Mouse (Mus musculus) midbrain, embryonic 13.5 days (tissue): ENCODE results near the gene Syngap1. TPM values are rescaled to one million over a fixed set of nuclear protein-coding genes. Genes with fewer than 3 reads are reported as not detected.

Source experiments
- ATAC-seq: fragments of 200-750 bp; cut with Nextera tagmentation; 2 replicates; pipeline ENCODE4 v1.8.0; 2017; ENCODE audit warnings: mild to moderate bottlenecking, moderate TSS enrichment, moderate library complexity
- H3K27ac ChIP-seq: fragments of 300-500 bp; sonication (generic); 2 replicates; pipeline ENCODE4 v1.5.1; 2015; ENCODE audit warnings: inconsistent platforms, mild to moderate bottlenecking, moderate library complexity
- H3K27me3 ChIP-seq: fragments of 300-500 bp; sonication (generic); 2 replicates; pipeline ENCODE4 v1.6.1; 2015; ENCODE audit warnings: mild to moderate bottlenecking, inconsistent platforms
- H3K36me3 ChIP-seq: fragments of 300-500 bp; sonication (generic); 2 replicates; pipeline ENCODE4 v1.6.1; 2015; ENCODE audit warnings: mild to moderate bottlenecking, inconsistent platforms
- H3K4me1 ChIP-seq: fragments of 300-500 bp; sonication (generic); replicated peaks from 2 replicates; pipeline ENCODE4 v1.6.1; 2015; ENCODE audit warnings: inconsistent platforms
- H3K4me2 ChIP-seq: fragments of 300-500 bp; sonication (generic); replicated peaks from 2 replicates; pipeline ENCODE4 v1.6.1; 2015; ENCODE audit warnings: moderate library complexity, mild to moderate bottlenecking, inconsistent platforms
- H3K4me3 ChIP-seq: fragments of 300-500 bp; sonication (generic); replicated peaks from 2 replicates; pipeline ENCODE4 v1.5.1; 2015; ENCODE audit warnings: mild to moderate bottlenecking, inconsistent platforms
- H3K9ac ChIP-seq: fragments of 300-500 bp; sonication (generic); replicated peaks from 2 replicates; pipeline ENCODE4 v1.6.1; 2015; ENCODE audit warnings: mild to moderate bottlenecking, inconsistent platforms
- H3K9me3 ChIP-seq: fragments of 300-500 bp; sonication (generic); 2 replicates; pipeline ENCODE4 v1.6.1; 2016; ENCODE audit warnings: mild to moderate bottlenecking, inconsistent platforms
- WGBS: fragments of 180-500 bp; shearing (Covaris S2); methylation state at CpG from one replicate; pipeline ENCODE4 v1.1.7; 2015; 5-methylcytosine and 5-hydroxymethylcytosine counted together
- polyA plus RNA-seq: library from polyadenylated mRNA; unstranded; fragments of >200 nt; fragmentation: Nextera tagmentation; extraction: Ambion mirVana; gene quantifications from 2 replicates; pipeline ENCODE4 v1.2.1, GENCODE M21; 2015

Gene Syngap1
- polyA plus RNA-seq, 1 experiment from 2014 or later = 6.2 TPM

GRCm38 (mm10) chr17:26937883-26938695 lies 3.0 kb upstream of the Syngap1 start:
- H3K9me3 ChIP-seq = no peaks in the 10 kb centered on the region
- peaks cover 61% of the 10 kb centered on the region for H3K4me1 ChIP-seq
- no peak for ATAC-seq
- peaks cover 33% of the 10 kb centered on the region for H3K36me3 ChIP-seq
- peak overlapping the region; percentile 65 for H3K27ac ChIP-seq
- H3K4me2 ChIP-seq = peak overlapping the region; percentile 95
- H3K9ac ChIP-seq = peak overlapping the region; percentile 79
- no peaks in the 10 kb centered on the region for H3K27me3 ChIP-seq
- WGBS = 58% methylated on average over 16 of the region's 16 CpGs
- peak overlapping the region; percentile 56 for H3K4me3 ChIP-seq

DNA sequence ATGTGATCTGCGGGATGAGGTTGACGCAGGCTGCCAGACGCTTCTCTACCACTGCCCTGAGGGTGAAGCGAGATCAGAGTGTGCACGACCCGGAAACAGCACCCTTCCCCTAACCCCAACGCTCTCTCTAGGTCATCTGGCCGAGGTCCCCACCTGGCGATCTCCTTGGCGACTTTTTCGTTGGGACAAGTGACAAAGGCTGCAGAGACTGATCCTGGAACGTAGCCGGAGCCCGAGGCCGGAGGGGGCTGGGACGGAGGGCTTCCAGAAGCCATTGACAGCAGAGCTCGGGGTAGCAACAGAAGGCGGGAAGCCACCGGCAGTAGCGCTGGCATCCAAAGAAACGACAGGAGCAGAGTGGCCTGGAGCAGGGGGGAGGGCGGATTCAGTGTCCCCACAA lies 2.3 kb upstream of the Syngap1 start:
- H3K9ac ChIP-seq = peak overlapping the region; percentile 79
- peak overlapping the region; percentile 56 for H3K4me3 ChIP-seq
- no peaks in the 10 kb centered on the region for H3K27me3 ChIP-seq
- H3K36me3 ChIP-seq = peaks cover 33% of the 10 kb centered on the region
- H3K9me3 ChIP-seq = no peaks in the 10 kb centered on the region
- peaks cover 61% of the 10 kb centered on the region for H3K4me1 ChIP-seq
- ATAC-seq = peak; percentile 7
- under 1% methylated on average over 22 of the region's 22 CpGs for WGBS
- H3K27ac ChIP-seq = peak overlapping the region; percentile 65
- peak overlapping the region; percentile 95 for H3K4me2 ChIP-seq

- Histone ChIP-seq H3K9me3 (no peaks in the 10 kb centered on the region), H3K4me1 (peaks cover 61% of the 10 kb centered on the region), H3K27me3 (no peaks in the 10 kb centered on the region), H3K4me2 (peak within 1 kb of the TSS; percentile 95), H3K9ac (peak within 1 kb of the TSS; percentile 79), H3K27ac (peak within 1 kb of the TSS; percentile 94), H3K4me3 (peak within 1 kb of the TSS; percentile 56), H3K36me3 (peaks cover 31% of the 10 kb centered on the region)
- ATAC-seq = peak; percentile 90
- WGBS = under 1% methylated on average over 67 of the region's 70 CpGs
These were observed 1.7 kb upstream of the Syngap1 start, which contains the start of gene Cuta for GRCm38 (mm10) chr17:26939178-26939972. Gene Cuta (minus strand): TSS chr17:26939569.

DNA sequence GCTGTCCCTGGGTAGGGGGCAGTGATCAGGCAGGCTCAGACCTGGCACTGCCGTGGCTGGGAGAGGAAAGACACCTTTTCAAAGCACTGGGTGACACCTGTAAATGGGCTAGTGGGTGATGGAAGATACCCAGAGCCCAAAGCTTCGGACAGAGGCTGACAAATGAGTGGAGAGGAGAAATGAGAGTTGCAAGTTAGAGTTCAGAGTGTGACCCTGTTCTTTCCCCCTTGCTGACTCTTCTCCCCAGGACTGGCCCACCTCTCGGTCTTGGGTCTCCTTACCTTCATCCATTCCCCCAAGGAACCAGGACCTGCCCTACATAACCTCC lies 1.1 kb upstream of the Syngap1 start:
- peaks cover 64% of the 10 kb centered on the region for H3K4me1 ChIP-seq
- peak overlapping the region; percentile 95 for H3K4me2 ChIP-seq
- H3K27me3 ChIP-seq = no peaks in the 10 kb centered on the region
- peaks cover 30% of the 10 kb centered on the region for H3K36me3 ChIP-seq
- H3K9ac ChIP-seq = peak overlapping the region; percentile 72
- H3K27ac ChIP-seq = peak overlapping the region; percentile 94
- no peaks in the 10 kb centered on the region for H3K9me3 ChIP-seq
- WGBS = 0% methylated on average over 3 of the region's 3 CpGs
- ATAC-seq = no peak; the same call in 1 of the 2 replicates
- H3K4me3 ChIP-seq = peak overlapping the region; percentile 56

- Histone ChIP-seq H3K4me2 (peak overlapping the region; percentile 70), H3K27ac (peak overlapping the region; percentile 94), H3K4me1 (peaks cover 84% of the 10 kb centered on the region), H3K9me3 (no peaks in the 10 kb centered on the region), H3K4me3 (peak overlapping the region; percentile 51), H3K27me3 (no peaks in the 10 kb centered on the region), H3K36me3 (peaks cover 10% of the 10 kb centered on the region), H3K9ac (peak overlapping the region; percentile 80)
- WGBS = 4% methylated on average over 4 of the region's 4 CpGs
- no peak for ATAC-seq
These were observed 953 bp downstream of the Syngap1 start for GRCm38 (mm10) chr17:26941841-26942570.

DNA sequence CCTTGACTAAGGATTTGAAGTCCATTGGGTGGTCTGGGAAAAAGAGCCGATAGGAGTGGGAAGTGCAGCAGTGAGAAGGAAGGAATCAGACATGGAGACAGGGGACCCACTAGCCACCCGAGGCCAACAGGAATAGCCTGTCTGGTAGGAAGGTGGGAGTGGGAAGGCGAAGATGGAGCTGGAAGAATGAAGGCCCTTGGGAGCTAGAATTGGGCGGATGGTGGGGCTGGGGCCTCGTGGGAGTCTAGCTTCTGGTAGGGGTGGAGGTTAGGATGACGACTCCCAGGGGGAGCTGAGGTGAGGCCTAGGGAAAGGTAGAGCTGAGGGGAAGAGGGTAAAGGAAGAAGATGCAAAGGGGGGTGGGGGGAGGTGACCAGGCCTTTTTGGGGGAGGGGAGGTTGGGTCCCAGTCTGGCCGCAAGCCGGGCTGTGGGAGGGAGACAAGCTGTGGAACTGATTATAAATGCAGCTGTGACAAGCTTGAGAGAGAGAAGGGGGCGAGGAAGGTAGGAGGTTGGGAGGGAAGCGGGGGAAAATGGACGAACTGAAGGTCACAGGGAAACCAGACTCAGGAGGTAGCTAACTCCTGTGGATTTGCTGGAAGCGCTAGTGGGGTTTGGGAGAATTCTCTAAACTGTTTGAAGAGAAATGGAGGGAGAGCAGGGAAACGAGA lies 4.9 kb downstream of the Syngap1 start:
- Histone ChIP-seq H3K27me3 (no peaks in the 10 kb centered on the region), H3K9ac (peak overlapping the region; percentile 73), H3K9me3 (no peaks in the 10 kb centered on the region), H3K4me3 (peak overlapping the region; percentile 44), H3K4me1 (peaks cover 86% of the 10 kb centered on the region), H3K4me2 (peak overlapping the region; percentile 81), H3K36me3 (0 out of 2 replicates have a peak, but pooled peaks cover 5% of the 10 kb centered on the region), H3K27ac (peak overlapping the region; percentile 86)
- no peak for ATAC-seq
- WGBS = 22% methylated on average over 13 of the region's 13 CpGs

DNA sequence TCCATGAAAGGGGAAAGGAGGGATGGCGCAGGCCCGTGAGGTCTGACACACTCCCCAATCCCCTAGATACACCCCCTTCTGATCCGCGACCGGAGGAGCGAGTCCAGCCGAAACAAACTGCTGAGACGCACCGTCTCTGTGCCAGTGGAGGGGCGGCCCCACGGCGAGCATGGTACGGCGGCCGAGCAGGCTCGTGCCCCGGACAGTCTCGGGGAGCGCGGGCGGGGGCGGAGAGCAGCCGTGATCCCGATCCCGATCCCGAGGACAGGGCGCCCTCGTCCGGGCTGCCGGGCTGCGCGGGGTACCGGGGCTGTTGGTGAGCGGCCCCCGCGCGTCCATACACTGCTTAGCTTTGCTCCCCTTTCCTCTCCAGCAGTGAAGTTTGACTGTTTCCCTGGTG lies 5.5 kb downstream of the Syngap1 start:
- Histone ChIP-seq H3K27me3 (no peaks in the 10 kb centered on the region), H3K27ac (peak overlapping the region; percentile 86), H3K9me3 (no peaks in the 10 kb centered on the region), H3K4me3 (peak overlapping the region; percentile 44), H3K4me2 (peak overlapping the region; percentile 81), H3K9ac (peak overlapping the region; percentile 73), H3K36me3 (0 out of 2 replicates have a peak, but pooled peaks cover 5% of the 10 kb centered on the region), H3K4me1 (peaks cover 91% of the 10 kb centered on the region)
- ATAC-seq = 0 out of 2 replicates have a peak, but pooled peaks have one; percentile 15
- under 1% methylated on average over 37 of the region's 37 CpGs for WGBS

- Histone ChIP-seq H3K36me3 (0 out of 2 replicates have a peak, but pooled peaks cover 5% of the 10 kb centered on the region), H3K4me2 (peak overlapping the region; percentile 81), H3K27me3 (no peaks in the 10 kb centered on the region), H3K4me1 (peaks cover 90% of the 10 kb centered on the region), H3K9ac (peak overlapping the region; percentile 73), H3K9me3 (no peaks in the 10 kb centered on the region), H3K27ac (peak overlapping the region; percentile 86), H3K4me3 (peak overlapping the region; percentile 44; the same call in 1 of the 2 replicates)
- WGBS = 19% methylated on average over 12 of the region's 12 CpGs
- ATAC-seq = no peak
These were observed 6.4 kb downstream of the Syngap1 start for GRCm38 (mm10) chr17:26947231-26948100.

DNA sequence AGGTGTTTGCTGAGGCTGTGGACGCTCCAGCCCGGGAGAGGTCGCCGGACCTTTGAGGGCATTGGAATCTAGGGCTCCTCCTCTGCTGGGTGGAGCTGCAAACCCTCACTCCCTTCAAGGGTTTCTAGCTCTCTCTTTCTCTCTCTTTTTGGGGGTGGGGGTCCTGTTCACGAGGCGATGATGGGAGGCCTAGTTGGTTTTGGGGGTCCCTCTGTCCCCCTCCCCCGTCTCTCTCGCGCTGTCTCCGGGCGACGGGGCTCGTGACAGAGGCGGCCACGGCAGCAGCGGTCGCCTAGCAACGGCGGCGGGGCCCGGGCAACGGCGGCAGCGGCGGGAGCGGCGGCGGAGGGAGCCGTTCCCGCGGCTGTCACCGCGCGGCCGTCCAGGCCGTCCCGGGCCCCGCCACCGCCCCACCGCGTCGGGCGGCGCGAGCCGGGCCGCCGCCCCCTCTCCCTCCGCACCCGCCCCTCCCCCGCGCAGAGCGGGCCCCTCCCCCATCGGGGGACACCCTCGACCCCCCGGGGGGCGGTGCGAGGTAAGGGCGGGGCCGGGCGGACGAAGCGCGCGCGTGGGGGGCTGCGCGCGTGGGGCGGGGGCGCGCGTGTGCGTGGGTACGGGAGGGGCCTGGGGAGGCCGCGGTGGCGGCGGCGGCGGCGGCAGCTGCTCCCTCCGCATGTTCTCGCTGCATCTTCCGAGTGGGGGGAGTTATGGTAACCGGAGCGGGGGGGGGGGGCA lies 7.4 kb downstream of the Syngap1 start:
- H3K4me1 ChIP-seq = peaks cover 91% of the 10 kb centered on the region
- no peaks in the 10 kb centered on the region for H3K9me3 ChIP-seq
- 0 out of 2 replicates have a peak, but pooled peaks cover 5% of the 10 kb centered on the region for H3K36me3 ChIP-seq
- peak overlapping the region; percentile 88 for H3K4me2 ChIP-seq
- ATAC-seq = no peak
- WGBS = under 1% methylated on average over 52 of the region's 87 CpGs
- peak overlapping the region; percentile 74 for H3K4me3 ChIP-seq
- H3K27me3 ChIP-seq = no peaks in the 10 kb centered on the region
- peak overlapping the region; percentile 92 for H3K9ac ChIP-seq
- H3K27ac ChIP-seq = peak overlapping the region; percentile 93

DNA sequence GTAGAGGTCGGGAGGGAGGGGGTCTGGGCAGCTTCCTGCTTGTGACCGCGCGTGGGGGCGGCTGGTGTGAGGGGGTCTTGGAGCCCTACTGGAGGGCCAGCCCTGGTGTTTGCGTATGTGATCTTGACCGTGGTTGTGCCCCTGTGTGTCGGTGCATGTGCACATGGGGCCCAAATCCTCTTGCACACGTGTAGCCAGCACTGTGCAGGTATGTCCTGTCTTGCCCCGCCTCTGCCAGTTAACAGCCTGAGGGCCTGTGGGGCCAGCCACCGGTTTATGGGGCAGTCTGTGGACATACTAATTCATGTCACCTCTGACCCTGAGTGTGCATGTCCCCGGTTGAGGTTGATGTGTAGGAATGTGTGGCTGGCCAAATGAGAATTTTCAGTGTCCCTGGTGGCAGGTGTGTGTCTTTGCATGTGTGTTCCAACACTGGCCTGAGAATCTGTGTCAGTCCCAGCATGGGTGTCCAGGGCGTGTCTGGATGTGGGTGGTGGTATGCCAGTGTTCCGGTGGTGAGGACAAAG lies 8.1 kb downstream of the Syngap1 start:
- Histone ChIP-seq H3K4me3 (peak overlapping the region; percentile 74), H3K27me3 (no peaks in the 10 kb centered on the region), H3K4me2 (peak overlapping the region; percentile 88), H3K9ac (peak overlapping the region; percentile 92), H3K27ac (peak overlapping the region; percentile 93), H3K4me1 (peaks cover 91% of the 10 kb centered on the region), H3K9me3 (no peaks in the 10 kb centered on the region), H3K36me3 (0 out of 2 replicates have a peak, but pooled peaks cover 5% of the 10 kb centered on the region)
- ATAC-seq = peak; percentile 43
- WGBS = 6% methylated on average over 14 of the region's 14 CpGs
